Comparison of ENCODE assay signal across 8 mouse cellular contexts in genomic region chr8:128362940-128363595, GRCm38 (mm10). TPM values are rescaled to one million over a fixed set of nuclear protein-coding genes. Genes with fewer than 3 reads are reported as not detected.
DNase-seq lines count a peak whose midpoint lies in the region; ATAC-seq and TF ChIP-seq lines count a peak whose summit lies in the region.

No protein-coding gene starts in this region.

- no peaks in the 10 kb centered on the region for H3K36me3 ChIP-seq in ES-E14 (ENCODE audit: control insufficient read depth, insufficient read depth, low read length, poor library complexity, severe bottlenecking)
- H3K36me3 ChIP-seq in forebrain, postnatal 0 days (ENCODE audit: insufficient read depth): no peaks in the 10 kb centered on the region
- H3K36me3 ChIP-seq in lung, embryonic 15.5 days: 0 out of 2 replicates have a peak, but pooled peaks cover 6% of the 10 kb centered on the region

- H3K9ac ChIP-seq in ES-E14 (ENCODE audit: insufficient read depth, low read depth, low read length, poor library complexity, severe bottlenecking): no peak overlapping the region
- peak overlapping the region; percentile 31; the same call in 1 of the 2 replicates for H3K9ac ChIP-seq in forebrain, postnatal 0 days
- 0 out of 2 replicates have a peak overlapping the region, but pooled peaks have one; percentile 10 for H3K9ac ChIP-seq in lung, embryonic 15.5 days

- 9% methylated on average over 11 of the region's 11 CpGs for WGBS in forebrain, postnatal 0 days
- WGBS in lung, embryonic 15.5 days: 6% methylated on average over 11 of the region's 11 CpGs

- in situ Hi-C loops in ES-E14 (cut with MboI; ENCODE audit: low sequenced_read_pairs in 2 of 2, unreplicated experiment in 2 of 2): loop anchor here in 1 of 2 experiments (25.0 kb wide), 1 partner anchor 1026 kb away; no protein-coding TSS in a partner anchor

- H3K4me2 ChIP-seq in forebrain, postnatal 0 days (ENCODE audit: low read depth): peak overlapping the region; percentile 99
- peak overlapping the region; percentile 99 for H3K4me2 ChIP-seq in lung, embryonic 15.5 days

- DNase-seq in ES-E14 (ENCODE audit: low read depth, low spot score): peak; percentile 69
- DNase-seq in cerebellum, adult 11-12 months: peak; percentile 40
- peak; percentile 91 for DNase-seq in forebrain, postnatal 0 days
- peak; percentile 88 for DNase-seq in heart, postnatal 4 days
- DNase-seq in layer of hippocampus, adult 2 months (ENCODE audit: low spot score in 2 of 2): peak; percentile 86 to 90
- peak; percentile 56 for DNase-seq in ovary, postnatal 10 days (ENCODE audit: low spot score)
- peak; percentile 89 for DNase-seq in thymus, postnatal 0 days (ENCODE audit: low spot score)

- TF ChIP-seq CTCF in forebrain, postnatal 0 days (IDR thresholded peaks at IDR 0.05; ENCODE audit: low read depth): peak; percentile 98
- TF ChIP-seq CTCF in layer of hippocampus, adult 2 months (conservative IDR thresholded peaks at IDR 0.05): peak; percentile 97

- peak; percentile 38 for ATAC-seq in forebrain, postnatal 0 days
- ATAC-seq in lung, embryonic 15.5 days (ENCODE audit: borderline replicate concordance, extremely low read depth, low FRiP score, low TSS enrichment): no peak

- H3K4me1 ChIP-seq in ES-E14 (ENCODE audit: control insufficient read depth in 2 of 2, insufficient read depth in 2 of 2, low read length in 2 of 2, poor library complexity in 1 of 2): peaks cover 0 to 3% of the 10 kb centered on the region in 2 experiments; a peak in 1 of 4 replicates
- H3K4me1 ChIP-seq in forebrain, postnatal 0 days (ENCODE audit: insufficient read depth): no peaks in the 10 kb centered on the region
- peaks cover 33% of the 10 kb centered on the region for H3K4me1 ChIP-seq in lung, embryonic 15.5 days

- no peaks in the 10 kb centered on the region for H3K9me3 ChIP-seq in ES-E14 (ENCODE audit: control insufficient read depth, insufficient read depth, low read depth, low read length)
- no peaks in the 10 kb centered on the region for H3K9me3 ChIP-seq in forebrain, postnatal 0 days (ENCODE audit: low read length)
- H3K9me3 ChIP-seq in lung, embryonic 15.5 days: no peaks in the 10 kb centered on the region

- H3K27ac ChIP-seq in ES-E14 (ENCODE audit: insufficient read depth, low read depth, low read length, poor library complexity, severe bottlenecking): no peak overlapping the region
- H3K27ac ChIP-seq in forebrain, postnatal 0 days (ENCODE audit: low read depth, low read length): 0 out of 2 replicates have a peak overlapping the region, but pooled peaks have one; percentile 37
- peak overlapping the region; percentile 98 for H3K27ac ChIP-seq in layer of hippocampus, adult 2 months
- no peak overlapping the region for H3K27ac ChIP-seq in lung, embryonic 15.5 days

- no peak overlapping the region for H3K4me3 ChIP-seq in ES-E14 (ENCODE audit: insufficient read depth in 1 of 2, low read depth in 1 of 2, low read length in 2 of 2, poor library complexity in 1 of 2, severe bottlenecking in 1 of 2)
- H3K4me3 ChIP-seq in forebrain, postnatal 0 days (ENCODE audit: low read depth, low read length): peak overlapping the region; percentile 62
- peak overlapping the region; percentile 88 for H3K4me3 ChIP-seq in layer of hippocampus, adult 2 months
- H3K4me3 ChIP-seq in lung, embryonic 15.5 days: peak overlapping the region; percentile 22

- no peaks in the 10 kb centered on the region for H3K27me3 ChIP-seq in forebrain, postnatal 0 days (ENCODE audit: insufficient read depth, low read length)
- H3K27me3 ChIP-seq in lung, embryonic 15.5 days: no peaks in the 10 kb centered on the region

TF ChIP-seq in ES-E14, 5 proteins besides CTCF, POLR2A, EP300 and RAD21:
- peak; percentile 73 for TF ChIP-seq ZC3H11A (IDR thresholded peaks at IDR 0.05; ENCODE audit: borderline replicate concordance, low read depth, low read length)
- no peak for TF ChIP-seq MAFK (IDR thresholded peaks at IDR 0.05; ENCODE audit: insufficient read depth, low read depth, low read length)
- no peak for TF ChIP-seq HCFC1 (IDR thresholded peaks at IDR 0.05; ENCODE audit: borderline replicate concordance, insufficient read depth, low read length)

RNA-seq across cellular contexts. Expression of gene Nrp1, which starts 4.7 kb away (rescaled TPM):
- total RNA-seq in ES-E14 (2012; rRNA removed): 4.0 and 21.3 TPM in 2 replicates
- total RNA-seq in forebrain, postnatal 0 days (2014; rRNA removed): 79.9 and 93.3 TPM in 2 replicates
- polyA plus RNA-seq in forebrain, postnatal 0 days (2015; fragmentation: Nextera tagmentation; extraction: Ambion mirVana): 49.0 and 87.1 TPM in 2 replicates
- 100 to 1,000 TPM; 153 to 156 TPM for total RNA-seq in heart, postnatal 4 days (2021)
- total RNA-seq in layer of hippocampus, adult 2 months (2021): 100 to 1,000 TPM in 1 of 2 experiments, 10 to 100 TPM in 1; 98.8 to 106 TPM
- polyA plus RNA-seq in lung, embryonic 15.5 days (2015; fragmentation: Nextera tagmentation; extraction: Ambion mirVana): 120 and 133 TPM in 2 replicates
- 45.8 and 49.3 TPM in 2 replicates for polyA plus RNA-seq in thymus, postnatal 0 days (2015; fragmentation: Nextera tagmentation; extraction: Ambion mirVana)

Comparison
In these comparisons a context has a peak if more than half of its experiments do, and no peak if none do; other contexts are left out.
1. DNase-seq: peak in every context shown above with its lines; median percentile 91 in forebrain, postnatal 0 days; 89 in thymus, postnatal 0 days; 88 in heart, postnatal 4 days; 88 in layer of hippocampus, adult 2 months; 69 in ES-E14; 56 in ovary, postnatal 10 days; 40 in cerebellum, adult 11-12 months.
2. H3K27ac ChIP-seq: peak in forebrain, postnatal 0 days (single experiment) and layer of hippocampus, adult 2 months (single experiment); none in ES-E14 (single experiment) and lung, embryonic 15.5 days (single experiment).
3. H3K4me3 ChIP-seq: peak in forebrain, postnatal 0 days (single experiment), layer of hippocampus, adult 2 months (single experiment) and lung, embryonic 15.5 days (single experiment); none in ES-E14 (0 of 2).